Mouse (Mus musculus) heart, postnatal 10 days (tissue): ENCODE data around the gene Zfp341. TPM values are rescaled to one million over a fixed set of nuclear protein-coding genes. Genes with fewer than 3 reads are reported as not detected.

Experiments
- DNase-seq, 2 experiments: peaks; one replicate each; pipeline ENCODE4 v3.0.0; 2021
- intact Hi-C: fragments of 180-260 bp; cut with DNase I; formaldehyde crosslinking; loops from one replicate; pipeline ENCODE4 v1.15.1; 2025
- total RNA-seq, 2 experiments: library from RNA; stranded (reverse); gene quantifications; 2 replicates each; pipeline ENCODE4 v1.2.3; 2021

Zfp341 gene
- total RNA-seq, 2 experiments from 2014 or later, result 2.2 to 2.9 TPM

GRCm38 (mm10) chr2:154584931-154585601 is 28.0 kb upstream of the Zfp341 start:
- intact Hi-C loops, result no loop called here
- no peak for DNase-seq

- intact Hi-C loops, result no loop called here
- peak; percentile 26 to 63 for DNase-seq
Observed at GRCm38 (mm10) chr2:154586405-154586804, 26.7 kb upstream of the Zfp341 start.

- intact Hi-C loops, result no loop called here
- no peak for DNase-seq
Observed at GRCm38 (mm10) chr2:154589051-154589450, 24.0 kb upstream of the Zfp341 start.

- DNase-seq, result no peak
- intact Hi-C loops, result no loop called here
Observed at GRCm38 (mm10) chr2:154591239-154591638, 21.9 kb upstream of the Zfp341 start.

- intact Hi-C loops, result loop anchor here (1.0 kb wide), 1 partner anchor 20 kb away; the partner anchor contains the start of genes 4930519P11Rik and Zfp341
- peak in 1 of 2 experiments; percentile 52 for DNase-seq
Observed at GRCm38 (mm10) chr2:154593025-154593424, 20.1 kb upstream of the Zfp341 start.

- intact Hi-C loops, result no loop called here
Observed at GRCm38 (mm10) chr2:154595775-154596174, 17.3 kb upstream of the Zfp341 start.

GRCm38 (mm10) chr2:154597399-154597798 is 15.7 kb upstream of the Zfp341 start:
- intact Hi-C loops, result no loop called here
- no peak for DNase-seq

More at GRCm38 (mm10) chr2:154595775-154596174, 17.3 kb upstream of the Zfp341 start:
- DNase-seq, result peak in 1 of 2 experiments; percentile 58

GRCm38 (mm10) chr2:154600586-154600985 is 12.5 kb upstream of the Zfp341 start:
- intact Hi-C loops, result no loop called here
- no peak for DNase-seq

GRCm38 (mm10) chr2:154601324-154601723 is 11.8 kb upstream of the Zfp341 start:
- intact Hi-C loops, result no loop called here
- DNase-seq, result no peak

- intact Hi-C loops, result no loop called here
Observed at GRCm38 (mm10) chr2:154603007-154603637, 10.0 kb upstream of the Zfp341 start.

GRCm38 (mm10) chr2:154603638-154604153 is 9.4 kb upstream of the Zfp341 start, which contains the start of gene Pxmp4:
TSS of gene Pxmp4 (minus strand) at chr2:154603708.
- intact Hi-C loops, result no loop called here
- DNase-seq, result peak; percentile 99 to 100

More at GRCm38 (mm10) chr2:154603007-154603637, 10.0 kb upstream of the Zfp341 start:
- no peak for DNase-seq

GRCm38 (mm10) chr2:154604156-154604555 is 8.9 kb upstream of the Zfp341 start:
- intact Hi-C loops, result no loop called here
- no peak for DNase-seq

GRCm38 (mm10) chr2:154606965-154607364 is 6.1 kb upstream of the Zfp341 start:
- no peak for DNase-seq
- intact Hi-C loops, result no loop called here

GRCm38 (mm10) chr2:154609050-154609767 is 3.9 kb upstream of the Zfp341 start:
- intact Hi-C loops, result no loop called here
- no peak for DNase-seq

- DNase-seq, result no peak
- intact Hi-C loops, result no loop called here
Observed at GRCm38 (mm10) chr2:154614841-154615576, 1.9 kb downstream of the Zfp341 start.

GRCm38 (mm10) chr2:154615674-154616073 is 2.6 kb downstream of the Zfp341 start:
- intact Hi-C loops, result loop anchor here (2.0 kb wide), 1 partner anchor 47 kb away; no protein-coding TSS in a partner anchor
- DNase-seq, result no peak

- intact Hi-C loops, result loop anchor here (2.0 kb wide), 1 partner anchor 46 kb away; no protein-coding TSS in a partner anchor
- DNase-seq, result no peak
Observed at GRCm38 (mm10) chr2:154617061-154617460, 4.0 kb downstream of the Zfp341 start.

- no peak for DNase-seq
- intact Hi-C loops, result no loop called here
Observed at GRCm38 (mm10) chr2:154621684-154622083, 8.6 kb downstream of the Zfp341 start.

- intact Hi-C loops, result no loop called here
- no peak for DNase-seq
Observed at GRCm38 (mm10) chr2:154624137-154624536, 11.0 kb downstream of the Zfp341 start.

- DNase-seq, result no peak
- intact Hi-C loops, result no loop called here
Observed at GRCm38 (mm10) chr2:154630531-154630930, 17.4 kb downstream of the Zfp341 start.
